Mouse (Mus musculus): ENCODE results near the gene Jade2. TPM values are rescaled to one million over a fixed set of nuclear protein-coding genes. Genes with fewer than 3 reads are reported as not detected.

The Jade2 gene
- polyA plus RNA-seq, 1 experiment from 2014 or later: 31.6 TPM

- TF ChIP-seq CTCF (IDR thresholded peaks at IDR 0.05): no peak
- ChIA-PET POLR2A (interaction anchor here (0.6 to 1.0 kb wide), 3 partner anchors 11 to 170 kb away, joined by 3 read pairs; no protein-coding TSS in a partner anchor), CTCF (interaction anchor here (1.0 to 2.0 kb wide), 2 partner anchors 12 to 18 kb away, joined by 3 to 9 read pairs; no protein-coding TSS in a partner anchor)
- no peaks in the 10 kb centered on the region for H3K27me3 ChIP-seq
- DNase-seq (ENCODE audit: low read depth, low spot score): no peak
- no peak for ATAC-seq
- in situ Hi-C loops (cut with MboI; ENCODE audit: low pct_unique_long_range_greater_than_20kb): no loop called here
Observed at GRCm38 (mm10) chr11:51767579-51768220, 89.8 kb downstream of the Jade2 start.

GRCm38 (mm10) chr11:51764816-51765215 lies 92.6 kb downstream of the Jade2 start:
- in situ Hi-C loops (cut with MboI; ENCODE audit: low pct_unique_long_range_greater_than_20kb): no loop called here

GRCm38 (mm10) chr11:51763955-51764354 lies 93.5 kb downstream of the Jade2 start:
- H3K27me3 ChIP-seq: no peaks in the 10 kb centered on the region
- DNase-seq (ENCODE audit: low read depth, low spot score) (no peak), ATAC-seq (no peak)
- ChIA-PET CTCF (interaction anchor here (1.1 kb wide), 1 partner anchor 18 kb away, joined by 4 read pairs; no protein-coding TSS in a partner anchor), POLR2A (interaction anchor here (0.6 kb wide), 1 partner anchor 38 kb away, joined by 5 read pairs; no protein-coding TSS in a partner anchor)
- no peak for TF ChIP-seq CTCF (IDR thresholded peaks at IDR 0.05)
- in situ Hi-C loops (cut with MboI; ENCODE audit: low pct_unique_long_range_greater_than_20kb): no loop called here

More at GRCm38 (mm10) chr11:51764816-51765215, 92.6 kb downstream of the Jade2 start:
- TF ChIP-seq CTCF (IDR thresholded peaks at IDR 0.05): no peak
- POLR2A ChIA-PET: no interaction called here
- H3K27me3 ChIP-seq: no peaks in the 10 kb centered on the region
- DNase-seq (ENCODE audit: low read depth, low spot score) (no peak), ATAC-seq (no peak)
- CTCF ChIA-PET: no interaction called here

Other genes starting within 250 kb of the Jade2 start
- gene Nhp2, start 237.9 kb downstream of the Jade2 start, polyA plus RNA-seq (2021): 69.0 TPM
- gene Rmnd5b, start 221.8 kb downstream of the Jade2 start, polyA plus RNA-seq (2021): 49.4 TPM
- 25.0 TPM for gene N4bp3, start 206.8 kb downstream of the Jade2 start, polyA plus RNA-seq (2021)
- gene D930048N14Rik, start 206.7 kb downstream of the Jade2 start, polyA plus RNA-seq (2021): 8.3 TPM
- 67.1 TPM for gene 0610009B22Rik, start 168.8 kb downstream of the Jade2 start, polyA plus RNA-seq (2021)
- gene Sec24a, start 94.0 kb downstream of the Jade2 start, polyA plus RNA-seq (2021): 18.8 TPM
- 91.0 TPM for gene Sar1b, start 94.0 kb downstream of the Jade2 start, polyA plus RNA-seq (2021)
- gene Cdkn2aipnl, start 110.0 kb upstream of the Jade2 start, polyA plus RNA-seq (2021): 32.2 TPM
- 227 TPM for gene Ube2b, start 143.1 kb upstream of the Jade2 start, polyA plus RNA-seq (2021)
- gene Cdkl3, start 146.6 kb upstream of the Jade2 start, polyA plus RNA-seq (2021): 6.3 TPM
- gene Ppp2ca, start 241.0 kb upstream of the Jade2 start, polyA plus RNA-seq (2021): 78.7 TPM